Mouse (Mus musculus): ENCODE results near the gene Cyp2c23. TPM values are rescaled to one million over a fixed set of nuclear protein-coding genes. Genes with fewer than 3 reads are reported as not detected.

Cyp2c23 gene
- total and polyA plus RNA-seq, 3 experiments, result 0.11 TPM; not detected in 2

DNA sequence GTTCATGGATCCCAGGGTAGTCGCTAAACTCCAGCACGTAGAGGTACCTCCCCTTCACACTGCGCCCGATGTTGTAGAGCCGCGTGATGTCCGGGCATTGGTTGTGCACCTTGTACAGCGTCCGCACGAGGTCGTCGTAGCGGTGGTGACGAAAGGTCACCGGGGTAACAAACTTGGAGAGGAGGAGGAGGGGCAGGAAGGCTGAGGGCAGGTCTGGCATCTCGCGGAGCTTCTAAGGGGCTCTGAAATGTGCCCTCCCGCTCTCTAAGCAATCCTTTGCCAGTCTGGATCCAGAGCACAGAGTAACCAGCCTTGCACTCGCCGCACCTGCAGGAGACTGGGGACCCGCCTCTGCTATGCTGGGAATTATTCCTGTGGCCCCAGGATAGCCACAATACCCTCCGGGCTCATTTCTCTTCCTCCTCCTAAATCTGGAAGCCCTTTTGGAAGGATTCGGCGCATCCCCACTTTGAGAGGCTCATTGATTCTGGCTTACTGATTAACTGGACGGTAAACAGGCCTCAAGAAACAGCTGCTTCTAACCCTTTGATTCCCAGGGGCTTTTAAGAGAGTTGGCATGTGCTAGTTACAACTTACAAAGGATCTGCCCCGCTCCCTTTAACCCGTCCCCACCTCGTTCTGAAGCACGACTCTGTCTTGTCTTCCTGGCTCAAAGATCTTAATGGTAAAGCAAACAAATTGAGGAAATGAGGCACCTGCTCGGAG is 42.8 kb downstream of the Cyp2c23 start, which contains the start of gene Cpn1:
Gene Cpn1, minus strand, starts transcription at position 488 of the 726 bp plus-strand sequence.
- peaks cover 4% of the 10 kb centered on the region; the same call in 1 of the 2 replicates for H3K27me3 ChIP-seq (ENCODE audit: insufficient read depth, low read length)
- no peaks in the 10 kb centered on the region for H3K36me3 ChIP-seq (replicated peaks)
- H3K4me3 ChIP-seq (ENCODE audit: low read depth, low read length), result no peak within 1 kb of the TSS
- H3K9me3 ChIP-seq (replicated peaks), result no peaks in the 10 kb centered on the region
- ATAC-seq (ENCODE audit: extremely low read depth, insufficient number of reproducible peaks, low FRiP score, poor library complexity, severe bottlenecking), result no peak
- H3K4me1 ChIP-seq (ENCODE audit: insufficient read depth, low read depth, low read length), result no peaks in the 10 kb centered on the region
- TF ChIP-seq POLR2AphosphoS5 (IDR thresholded peaks at IDR 0.05; ENCODE audit: insufficient replicate concordance, low read depth, low read length) (no peak), CTCF (IDR thresholded peaks at IDR 0.05; ENCODE audit: low read depth, low read length) (no peak), GATA2 (IDR thresholded peaks at IDR 0.05; ENCODE audit: borderline replicate concordance, low read depth, low read length) (no peak), GATA1 (IDR thresholded peaks at IDR 0.05; ENCODE audit: borderline replicate concordance, low read length) (no peak), TAL1 (conservative IDR thresholded peaks at IDR 0.05; ENCODE audit: low read depth, low read length) (no peak)
- no peak for DNase-seq (ENCODE audit: low spot score)

DNA sequence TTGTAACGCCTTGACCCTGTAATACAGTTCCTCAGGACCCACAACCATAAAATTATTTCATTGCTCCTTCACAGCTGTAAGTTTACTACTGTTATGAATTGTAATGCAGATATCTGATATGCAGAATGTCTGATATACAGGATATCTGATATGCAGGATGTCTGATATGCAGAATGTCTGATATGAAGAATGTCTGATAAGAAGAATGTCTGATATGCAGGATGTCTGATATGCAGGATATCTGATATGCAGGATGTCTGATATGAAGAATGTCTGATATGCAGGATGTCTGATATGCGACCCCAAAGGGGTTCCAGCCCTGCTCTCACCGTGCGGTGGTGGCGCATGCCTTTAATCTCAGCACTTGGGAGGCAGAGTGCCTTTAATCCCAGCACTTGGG is 47.0 kb downstream of the Cyp2c23 start:
- Histone ChIP-seq H3K4me1 (ENCODE audit: insufficient read depth, low read depth, low read length) (no peaks in the 10 kb centered on the region), H3K36me3 (replicated peaks) (no peaks in the 10 kb centered on the region), H3K27me3 (ENCODE audit: insufficient read depth, low read length) (peaks cover 2% of the 10 kb centered on the region; the same call in 1 of the 2 replicates), H3K4me3 (ENCODE audit: low read depth, low read length) (no peak overlapping the region), H3K9me3 (replicated peaks) (no peaks in the 10 kb centered on the region)
- no peak for TF ChIP-seq CTCF (IDR thresholded peaks at IDR 0.05; ENCODE audit: low read depth, low read length)
- TF ChIP-seq GATA1 (IDR thresholded peaks at IDR 0.05; ENCODE audit: borderline replicate concordance, low read length), result no peak
- TF ChIP-seq TAL1 (conservative IDR thresholded peaks at IDR 0.05; ENCODE audit: low read depth, low read length), result no peak
- TF ChIP-seq GATA2 (IDR thresholded peaks at IDR 0.05; ENCODE audit: borderline replicate concordance, low read depth, low read length), result no peak
- TF ChIP-seq POLR2AphosphoS5 (IDR thresholded peaks at IDR 0.05; ENCODE audit: insufficient replicate concordance, low read depth, low read length), result no peak
- DNase-seq (ENCODE audit: low spot score) (no peak), ATAC-seq (ENCODE audit: extremely low read depth, insufficient number of reproducible peaks, low FRiP score, poor library complexity, severe bottlenecking) (no peak)

GRCm38 (mm10) chr19:43980711-43981110 is 48.3 kb downstream of the Cyp2c23 start:
- no peaks in the 10 kb centered on the region for H3K9me3 ChIP-seq (replicated peaks)
- peaks cover 3% of the 10 kb centered on the region; the same call in 1 of the 2 replicates for H3K27me3 ChIP-seq (ENCODE audit: insufficient read depth, low read length)
- no peaks in the 10 kb centered on the region for H3K36me3 ChIP-seq (replicated peaks)
- H3K4me1 ChIP-seq (ENCODE audit: insufficient read depth, low read depth, low read length), result no peaks in the 10 kb centered on the region
- no peak for DNase-seq (ENCODE audit: low spot score)
- TF ChIP-seq POLR2AphosphoS5 (IDR thresholded peaks at IDR 0.05; ENCODE audit: insufficient replicate concordance, low read depth, low read length) (no peak), GATA1 (IDR thresholded peaks at IDR 0.05; ENCODE audit: borderline replicate concordance, low read length) (no peak), TAL1 (conservative IDR thresholded peaks at IDR 0.05; ENCODE audit: low read depth, low read length) (no peak), CTCF (IDR thresholded peaks at IDR 0.05; ENCODE audit: low read depth, low read length) (no peak), GATA2 (IDR thresholded peaks at IDR 0.05; ENCODE audit: borderline replicate concordance, low read depth, low read length) (no peak)
- no peak for ATAC-seq (ENCODE audit: extremely low read depth, insufficient number of reproducible peaks, low FRiP score, poor library complexity, severe bottlenecking)
- H3K4me3 ChIP-seq (ENCODE audit: low read depth, low read length), result no peak overlapping the region

DNA sequence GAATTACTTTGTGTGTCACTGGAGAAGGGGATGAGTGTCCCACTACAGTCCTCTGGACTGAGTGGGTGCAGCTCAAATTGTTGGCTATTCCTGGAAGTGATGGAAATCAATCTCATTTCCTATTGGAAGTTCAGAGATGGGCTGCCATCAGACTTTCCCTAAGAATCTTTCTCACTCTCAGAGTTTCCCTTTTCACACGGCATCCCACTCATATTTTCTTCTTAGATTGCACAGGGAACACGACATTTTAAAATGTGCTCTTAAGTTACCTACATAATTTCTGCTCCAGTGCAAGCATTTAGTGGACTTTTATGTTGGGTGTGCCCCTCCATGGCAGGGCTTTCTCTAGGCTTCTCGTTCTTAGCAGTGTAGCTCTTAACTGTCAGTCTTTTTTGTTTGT is 51.2 kb downstream of the Cyp2c23 start:
- TF ChIP-seq POLR2AphosphoS5 (IDR thresholded peaks at IDR 0.05; ENCODE audit: insufficient replicate concordance, low read depth, low read length) (no peak), GATA1 (IDR thresholded peaks at IDR 0.05; ENCODE audit: borderline replicate concordance, low read length) (no peak), GATA2 (IDR thresholded peaks at IDR 0.05; ENCODE audit: borderline replicate concordance, low read depth, low read length) (no peak), TAL1 (conservative IDR thresholded peaks at IDR 0.05; ENCODE audit: low read depth, low read length) (no peak), CTCF (IDR thresholded peaks at IDR 0.05; ENCODE audit: low read depth, low read length) (no peak)
- ATAC-seq (ENCODE audit: extremely low read depth, insufficient number of reproducible peaks, low FRiP score, poor library complexity, severe bottlenecking), result no peak
- no peak overlapping the region for H3K4me3 ChIP-seq (ENCODE audit: low read depth, low read length)
- no peaks in the 10 kb centered on the region for H3K36me3 ChIP-seq (replicated peaks)
- H3K4me1 ChIP-seq (ENCODE audit: insufficient read depth, low read depth, low read length), result no peaks in the 10 kb centered on the region
- peaks cover 3% of the 10 kb centered on the region; the same call in 1 of the 2 replicates for H3K27me3 ChIP-seq (ENCODE audit: insufficient read depth, low read length)
- DNase-seq (ENCODE audit: low spot score), result no peak
- no peaks in the 10 kb centered on the region for H3K9me3 ChIP-seq (replicated peaks)

GRCm38 (mm10) chr19:43976661-43977060 is 52.3 kb downstream of the Cyp2c23 start:
- H3K36me3 ChIP-seq (replicated peaks), result no peaks in the 10 kb centered on the region
- DNase-seq (ENCODE audit: low spot score) (no peak), ATAC-seq (ENCODE audit: extremely low read depth, insufficient number of reproducible peaks, low FRiP score, poor library complexity, severe bottlenecking) (no peak)
- no peaks in the 10 kb centered on the region for H3K4me1 ChIP-seq (ENCODE audit: insufficient read depth, low read depth, low read length)
- H3K27me3 ChIP-seq (ENCODE audit: insufficient read depth, low read length), result peaks cover 3% of the 10 kb centered on the region; the same call in 1 of the 2 replicates
- no peaks in the 10 kb centered on the region for H3K9me3 ChIP-seq (replicated peaks)
- TF ChIP-seq GATA2 (IDR thresholded peaks at IDR 0.05; ENCODE audit: borderline replicate concordance, low read depth, low read length) (no peak), GATA1 (IDR thresholded peaks at IDR 0.05; ENCODE audit: borderline replicate concordance, low read length) (no peak), CTCF (IDR thresholded peaks at IDR 0.05; ENCODE audit: low read depth, low read length) (no peak), POLR2AphosphoS5 (IDR thresholded peaks at IDR 0.05; ENCODE audit: insufficient replicate concordance, low read depth, low read length) (no peak), TAL1 (conservative IDR thresholded peaks at IDR 0.05; ENCODE audit: low read depth, low read length) (no peak)
- no peak overlapping the region for H3K4me3 ChIP-seq (ENCODE audit: low read depth, low read length)

DNA sequence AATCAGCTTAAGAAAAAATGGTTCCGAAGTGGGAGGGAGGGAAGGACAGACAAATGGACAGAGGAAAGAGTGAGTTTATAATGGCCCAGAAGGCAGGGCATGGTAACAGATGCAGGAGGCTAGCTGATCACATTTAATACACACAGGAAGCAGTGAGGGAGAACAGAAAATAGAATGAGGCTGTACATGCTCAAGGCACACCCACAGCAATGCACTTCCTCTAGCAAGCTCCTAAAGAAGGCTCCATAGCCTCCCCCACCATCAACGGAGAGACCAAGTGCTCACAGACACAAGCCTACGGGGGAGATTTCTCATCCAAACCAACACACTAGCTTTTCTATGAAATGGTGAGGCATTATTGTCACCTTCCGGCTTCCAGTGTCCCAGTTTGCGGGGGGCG is 54.8 kb downstream of the Cyp2c23 start:
- TF ChIP-seq POLR2AphosphoS5 (IDR thresholded peaks at IDR 0.05; ENCODE audit: insufficient replicate concordance, low read depth, low read length), result no peak
- no peak for TF ChIP-seq GATA2 (IDR thresholded peaks at IDR 0.05; ENCODE audit: borderline replicate concordance, low read depth, low read length)
- H3K27me3 ChIP-seq (ENCODE audit: insufficient read depth, low read length), result peaks cover 3% of the 10 kb centered on the region; the same call in 1 of the 2 replicates
- DNase-seq (ENCODE audit: low spot score) (no peak), ATAC-seq (ENCODE audit: extremely low read depth, insufficient number of reproducible peaks, low FRiP score, poor library complexity, severe bottlenecking) (no peak)
- H3K36me3 ChIP-seq (replicated peaks), result no peaks in the 10 kb centered on the region
- H3K9me3 ChIP-seq (replicated peaks), result no peaks in the 10 kb centered on the region
- H3K4me1 ChIP-seq (ENCODE audit: insufficient read depth, low read depth, low read length), result no peaks in the 10 kb centered on the region
- H3K4me3 ChIP-seq (ENCODE audit: low read depth, low read length), result no peak overlapping the region
